Mouse (Mus musculus) heart, embryonic 10.5 days (tissue): ENCODE results near the gene Nrp2. TPM values are rescaled to one million over a fixed set of nuclear protein-coding genes. Genes with fewer than 3 reads are reported as not detected.
A peak's percentile ranks its signal among the peaks of the same experiment; 100 is the strongest.

Experiments used
- DNase-seq: peaks from one replicate; pipeline ENCODE4 v3.0.0-alpha.2; 2017; ENCODE audit warnings: low spot score
- H3K27ac ChIP-seq: fragments of 300-500 bp; sonication (generic); 2 replicates; pipeline ENCODE4 v1.5.1; 2016; ENCODE audit warnings: mild to moderate bottlenecking
- H3K27me3 ChIP-seq: fragments of 300-500 bp; sonication (generic); 2 replicates; pipeline ENCODE4 v1.6.1; 2016; ENCODE audit warnings: mild to moderate bottlenecking; ENCODE audit not compliant: poor library complexity, insufficient read depth, severe bottlenecking
- H3K36me3 ChIP-seq: fragments of 300-500 bp; sonication (generic); 2 replicates; pipeline ENCODE4 v1.6.1; 2016; ENCODE audit warnings: mild to moderate bottlenecking, moderate library complexity
- H3K4me1 ChIP-seq: fragments of 300-500 bp; sonication (generic); 2 replicates; pipeline ENCODE4 v1.6.1; 2016; ENCODE audit warnings: mild to moderate bottlenecking
- H3K4me3 ChIP-seq: fragments of 300-500 bp; sonication (generic); 2 replicates; pipeline ENCODE4 v1.5.1; 2016; ENCODE audit warnings: mild to moderate bottlenecking, moderate library complexity
- H3K9me3 ChIP-seq: fragments of 300-500 bp; sonication (generic); 2 replicates; pipeline ENCODE4 v1.6.1; 2016; ENCODE audit warnings: mild to moderate bottlenecking, moderate library complexity
- WGBS: fragments of 180-500 bp; shearing (Covaris S2); methylation state at CpG from one replicate; pipeline ENCODE4 v1.1.7; 2016; 5-methylcytosine and 5-hydroxymethylcytosine counted together
- polyA plus RNA-seq: library from polyadenylated mRNA; unstranded; fragments of >200 nt; fragmentation: Nextera tagmentation; extraction: Ambion mirVana; gene quantifications from 2 replicates; pipeline ENCODE4 v1.2.1, GENCODE M21; 2016

Nrp2 gene
- polyA plus RNA-seq, 1 experiment from 2014 or later, result 18.0 TPM

- Histone ChIP-seq H3K27me3 (no peaks in the 10 kb centered on the region), H3K36me3 (no peaks in the 10 kb centered on the region), H3K27ac (no peak overlapping the region), H3K9me3 (no peaks in the 10 kb centered on the region), H3K4me3 (peak overlapping the region; percentile 24), H3K4me1 (peaks cover 16% of the 10 kb centered on the region)
- 28% methylated on average over 19 of the region's 19 CpGs for WGBS
- no peak for DNase-seq
These were observed 91.3 kb downstream of the Nrp2 start for GRCm38 (mm10) chr1:62794223-62794895.

DNA sequence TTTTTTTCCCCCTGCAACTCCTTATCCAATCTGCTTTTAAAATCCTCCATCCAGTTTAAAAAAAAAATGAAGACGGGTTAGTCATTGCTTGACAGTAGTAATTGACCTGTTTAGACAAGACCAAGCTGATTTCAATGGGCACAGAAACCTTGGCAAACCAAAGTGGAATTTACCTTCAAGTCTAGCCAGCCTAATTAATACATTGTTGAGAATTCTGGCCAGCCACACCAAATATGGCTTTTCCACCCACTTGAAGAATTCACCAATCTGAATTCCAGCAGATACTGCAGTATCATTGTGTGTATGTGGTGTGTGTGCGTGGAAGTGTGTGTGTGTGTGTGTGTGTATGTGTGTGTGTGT, 91.8 kb downstream of the Nrp2 start:
- no peak overlapping the region for H3K27ac ChIP-seq
- WGBS, result 63% methylated on average over 2 of the region's 2 CpGs

GRCm38 (mm10) chr1:62795307-62796037, 92.4 kb downstream of the Nrp2 start:
- no peaks in the 10 kb centered on the region for H3K36me3 ChIP-seq
- H3K9me3 ChIP-seq, result no peaks in the 10 kb centered on the region
- H3K4me1 ChIP-seq, result peaks cover 16% of the 10 kb centered on the region
- no peaks in the 10 kb centered on the region for H3K27me3 ChIP-seq
- peak overlapping the region; percentile 59 for H3K4me3 ChIP-seq
- peak; percentile 86 for DNase-seq
- H3K27ac ChIP-seq, result peak overlapping the region; percentile 86
- WGBS, result 22% methylated on average over 28 of the region's 28 CpGs

More for the DNA sequence above, 91.8 kb downstream of the Nrp2 start:
- H3K4me1 ChIP-seq, result peaks cover 16% of the 10 kb centered on the region
- no peaks in the 10 kb centered on the region for H3K9me3 ChIP-seq
- H3K4me3 ChIP-seq, result peak overlapping the region; percentile 24
- no peaks in the 10 kb centered on the region for H3K27me3 ChIP-seq
- DNase-seq, result no peak
- no peaks in the 10 kb centered on the region for H3K36me3 ChIP-seq

DNA sequence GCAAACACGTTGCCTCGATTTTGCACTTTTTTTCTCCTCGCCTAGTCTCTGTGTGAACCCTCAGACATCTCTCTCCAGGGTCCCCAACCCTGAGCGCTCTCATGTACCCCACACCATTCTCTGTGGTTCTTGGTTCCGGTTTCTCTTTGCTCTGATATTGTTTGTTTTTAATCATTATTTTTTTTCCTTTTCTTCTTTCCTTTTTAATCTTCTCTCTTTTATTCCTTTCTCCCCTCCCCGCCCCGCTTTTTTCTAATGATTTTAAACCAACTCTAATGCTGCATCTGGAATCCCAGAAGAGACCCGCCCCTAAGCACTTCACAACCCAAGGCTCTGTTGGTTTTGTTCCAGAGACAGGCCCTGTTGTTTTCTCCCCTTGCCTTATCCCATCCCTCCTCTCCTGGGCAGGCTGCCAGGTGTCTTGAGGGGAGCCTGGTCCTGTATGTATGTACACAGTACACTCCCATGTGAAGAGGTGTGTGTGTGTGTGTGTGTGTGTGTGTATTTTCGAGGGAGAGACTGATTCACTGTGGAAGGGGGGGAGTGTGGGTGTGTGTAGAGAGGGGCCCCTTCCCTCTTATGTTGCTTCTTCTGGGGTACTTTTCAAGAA, 93.1 kb downstream of the Nrp2 start:
- Histone ChIP-seq H3K27me3 (no peaks in the 10 kb centered on the region), H3K4me3 (peak overlapping the region; percentile 59), H3K9me3 (no peaks in the 10 kb centered on the region), H3K27ac (peak overlapping the region; percentile 86), H3K36me3 (no peaks in the 10 kb centered on the region), H3K4me1 (peaks cover 16% of the 10 kb centered on the region)
- DNase-seq, result no peak
- 56% methylated on average over 9 of the region's 9 CpGs for WGBS

GRCm38 (mm10) chr1:62799427-62799826, 96.3 kb downstream of the Nrp2 start:
- Histone ChIP-seq H3K27me3 (no peaks in the 10 kb centered on the region), H3K9me3 (no peaks in the 10 kb centered on the region), H3K27ac (0 out of 2 replicates have a peak overlapping the region, but pooled peaks have one; percentile 53), H3K4me3 (no peak overlapping the region), H3K36me3 (no peaks in the 10 kb centered on the region), H3K4me1 (peaks cover 12% of the 10 kb centered on the region)
- DNase-seq, result no peak
- 64% methylated on average over 4 of the region's 4 CpGs for WGBS

GRCm38 (mm10) chr1:62800351-62800750, 97.3 kb downstream of the Nrp2 start:
- H3K4me3 ChIP-seq, result no peak overlapping the region
- H3K9me3 ChIP-seq, result no peaks in the 10 kb centered on the region
- no peaks in the 10 kb centered on the region for H3K36me3 ChIP-seq
- peaks cover 8% of the 10 kb centered on the region; the same call in 1 of the 2 replicates for H3K4me1 ChIP-seq
- H3K27me3 ChIP-seq, result no peaks in the 10 kb centered on the region
- 77% methylated on average over 5 of the region's 5 CpGs for WGBS
- DNase-seq, result peak; percentile 86
- H3K27ac ChIP-seq, result peak overlapping the region; percentile 62; the same call in 1 of the 2 replicates

- DNase-seq, result no peak
- H3K27ac ChIP-seq, result no peak overlapping the region
- WGBS, result 74% methylated on average over 4 of the region's 4 CpGs
- no peaks in the 10 kb centered on the region for H3K36me3 ChIP-seq
- no peak overlapping the region for H3K4me3 ChIP-seq
- H3K4me1 ChIP-seq, result no peaks in the 10 kb centered on the region; the same call in 1 of the 2 replicates
- no peaks in the 10 kb centered on the region for H3K27me3 ChIP-seq
- H3K9me3 ChIP-seq, result no peaks in the 10 kb centered on the region
These were observed 98.3 kb downstream of the Nrp2 start for GRCm38 (mm10) chr1:62801429-62801828.

DNA sequence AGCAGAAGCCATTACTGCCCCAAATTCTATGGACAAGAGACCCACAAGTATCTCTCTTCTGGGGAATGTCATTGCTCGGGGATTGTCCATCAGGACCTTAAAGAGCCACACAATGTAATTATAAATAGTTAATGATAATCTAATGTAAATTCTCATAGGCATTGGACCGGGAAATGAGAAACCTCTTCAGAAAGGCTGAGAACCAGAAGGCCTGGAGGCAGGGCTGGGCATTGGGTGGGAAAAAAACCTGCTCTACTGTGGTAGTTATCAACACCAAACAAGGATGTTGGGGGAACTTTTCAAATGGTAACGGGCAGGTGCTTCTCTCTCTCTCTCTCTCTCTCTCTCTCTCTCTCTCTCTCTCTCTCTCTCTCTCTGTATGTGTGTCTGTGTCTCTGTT, 98.8 kb downstream of the Nrp2 start:
- no peaks in the 10 kb centered on the region; the same call in 1 of the 2 replicates for H3K4me1 ChIP-seq
- no peak overlapping the region for H3K4me3 ChIP-seq
- H3K27me3 ChIP-seq, result no peaks in the 10 kb centered on the region
- WGBS, result 73% methylated on average over 3 of the region's 3 CpGs
- no peaks in the 10 kb centered on the region for H3K36me3 ChIP-seq
- no peak for DNase-seq
- no peaks in the 10 kb centered on the region for H3K9me3 ChIP-seq
- H3K27ac ChIP-seq, result no peak overlapping the region

- Histone ChIP-seq H3K27ac (no peak overlapping the region), H3K9me3 (no peaks in the 10 kb centered on the region), H3K4me1 (peaks cover 7% of the 10 kb centered on the region), H3K36me3 (no peaks in the 10 kb centered on the region), H3K4me3 (no peak overlapping the region), H3K27me3 (no peaks in the 10 kb centered on the region)
- WGBS, result 38% methylated on average over 1 of the region's 1 CpGs
- DNase-seq, result no peak
These were observed 100.5 kb downstream of the Nrp2 start for GRCm38 (mm10) chr1:62803544-62803943.

DNA sequence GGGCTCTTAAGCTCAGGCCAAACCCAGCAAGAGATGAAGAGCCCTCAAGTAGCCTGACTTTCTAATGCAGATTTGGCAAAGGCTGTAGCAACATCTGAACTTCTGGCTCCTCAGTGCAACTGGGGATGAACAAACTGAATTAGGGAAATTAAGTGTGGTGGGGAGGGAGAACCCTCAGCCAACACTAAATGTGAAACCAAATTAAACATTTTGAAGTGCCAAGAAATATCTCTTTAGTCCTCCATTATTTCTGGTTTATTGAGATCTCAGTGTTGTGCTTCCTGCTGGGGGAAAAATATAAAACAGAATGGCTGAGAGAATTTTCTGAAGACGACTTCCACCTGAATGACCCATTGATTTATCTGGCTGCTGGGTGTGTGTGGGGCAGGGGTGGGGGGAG, 102.9 kb downstream of the Nrp2 start:
- no peak for DNase-seq
- Histone ChIP-seq H3K9me3 (no peaks in the 10 kb centered on the region), H3K4me1 (peaks cover 8% of the 10 kb centered on the region), H3K27ac (no peak overlapping the region), H3K27me3 (no peaks in the 10 kb centered on the region), H3K36me3 (no peaks in the 10 kb centered on the region), H3K4me3 (no peak overlapping the region)
- 26% methylated on average over 1 of the region's 1 CpGs for WGBS

GRCm38 (mm10) chr1:62808395-62808794, 105.3 kb downstream of the Nrp2 start:
- WGBS, result 66% methylated on average over 4 of the region's 4 CpGs
- Histone ChIP-seq H3K4me1 (peaks cover 17% of the 10 kb centered on the region), H3K4me3 (no peak overlapping the region), H3K36me3 (no peaks in the 10 kb centered on the region), H3K9me3 (no peaks in the 10 kb centered on the region), H3K27me3 (no peaks in the 10 kb centered on the region), H3K27ac (0 out of 2 replicates have a peak overlapping the region, but pooled peaks have one; percentile 44)
- DNase-seq, result no peak

DNA sequence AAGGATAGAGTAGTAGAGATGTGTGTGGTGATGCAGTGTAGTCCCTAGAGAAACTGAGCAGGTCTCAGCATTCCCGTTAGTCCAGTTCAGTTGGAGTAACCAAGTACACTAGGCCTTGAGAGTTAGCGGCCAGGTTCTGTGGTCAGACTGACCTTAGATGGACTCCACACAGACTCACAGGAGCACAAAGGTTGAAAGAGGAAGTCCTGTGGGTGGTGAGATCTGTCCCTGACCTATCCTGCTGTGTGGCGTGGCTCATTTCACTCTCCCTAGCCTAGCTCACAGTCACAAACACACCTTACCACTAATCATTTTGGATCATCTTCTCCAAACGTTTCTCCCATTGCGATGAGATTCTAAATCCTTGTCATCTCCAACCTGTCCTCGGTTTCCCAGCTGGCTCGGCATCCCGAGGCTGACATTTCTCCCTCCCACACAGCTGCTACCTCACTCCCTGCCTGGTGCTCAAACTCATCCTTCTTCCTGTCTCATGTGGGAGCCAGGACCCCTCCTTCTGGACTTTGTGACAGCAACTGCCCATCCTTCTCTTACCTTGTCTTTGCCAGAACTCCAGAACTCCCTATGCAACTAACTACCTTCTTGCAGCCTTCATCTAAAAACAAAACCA, 106.6 kb downstream of the Nrp2 start:
- Histone ChIP-seq H3K9me3 (no peaks in the 10 kb centered on the region), H3K36me3 (no peaks in the 10 kb centered on the region), H3K4me3 (no peak overlapping the region), H3K27ac (no peak overlapping the region), H3K4me1 (peaks cover 25% of the 10 kb centered on the region), H3K27me3 (no peaks in the 10 kb centered on the region)
- WGBS, result 80% methylated on average over 8 of the region's 8 CpGs
- no peak for DNase-seq

- H3K4me1 ChIP-seq, result peaks cover 25% of the 10 kb centered on the region
- no peak for DNase-seq
- no peaks in the 10 kb centered on the region for H3K27me3 ChIP-seq
- 87% methylated on average over 7 of the region's 7 CpGs for WGBS
- no peak overlapping the region for H3K27ac ChIP-seq
- H3K9me3 ChIP-seq, result no peaks in the 10 kb centered on the region
- H3K4me3 ChIP-seq, result no peak overlapping the region
- H3K36me3 ChIP-seq, result no peaks in the 10 kb centered on the region
These were observed 108.1 kb downstream of the Nrp2 start for GRCm38 (mm10) chr1:62811141-62811540.
